Mouse (Mus musculus) hindbrain, embryonic 13.5 days (tissue): ENCODE measurements around the gene Cxcl16. TPM values are rescaled to one million over a fixed set of nuclear protein-coding genes. Genes with fewer than 3 reads are reported as not detected.
"Not testable (repeated sequence)": the region's sequence is repeated elsewhere in the genome, so short reads cannot be mapped to it uniquely, and the experiment has no call there.

ENCODE experiments used
- ATAC-seq: fragments of 200-750 bp; cut with Nextera tagmentation; 2 replicates; pipeline ENCODE4 v1.8.0; 2017; ENCODE audit warnings: moderate TSS enrichment; ENCODE audit not compliant: low FRiP score
- H3K27ac ChIP-seq: fragments of 300-500 bp; sonication (generic); 2 replicates; pipeline ENCODE4 v1.5.1; 2015; ENCODE audit warnings: inconsistent platforms, mild to moderate bottlenecking, moderate library complexity
- H3K27me3 ChIP-seq: fragments of 300-500 bp; sonication (generic); 2 replicates; pipeline ENCODE4 v1.6.1; 2015; ENCODE audit warnings: mild to moderate bottlenecking, inconsistent platforms
- H3K36me3 ChIP-seq: fragments of 300-500 bp; sonication (generic); 2 replicates; pipeline ENCODE4 v1.6.1; 2015; ENCODE audit warnings: mild to moderate bottlenecking, inconsistent platforms
- H3K4me1 ChIP-seq: fragments of 300-500 bp; sonication (generic); replicated peaks from 2 replicates; pipeline ENCODE4 v1.6.1; 2015; ENCODE audit warnings: inconsistent platforms
- H3K4me2 ChIP-seq: fragments of 300-500 bp; sonication (generic); 2 replicates; pipeline ENCODE4 v1.6.1; 2015; ENCODE audit warnings: inconsistent platforms, mild to moderate bottlenecking, moderate library complexity
- H3K4me3 ChIP-seq: fragments of 300-500 bp; sonication (generic); 2 replicates; pipeline ENCODE4 v1.5.1; 2015; ENCODE audit warnings: mild to moderate bottlenecking, inconsistent platforms
- H3K9ac ChIP-seq: fragments of 300-500 bp; sonication (generic); 2 replicates; pipeline ENCODE4 v1.6.1; 2015; ENCODE audit warnings: mild to moderate bottlenecking, inconsistent platforms
- H3K9me3 ChIP-seq: fragments of 300-500 bp; sonication (generic); 2 replicates; pipeline ENCODE4 v1.6.1; 2016; ENCODE audit warnings: inconsistent platforms
- WGBS: fragments of 180-500 bp; shearing (Covaris S2); methylation state at CpG from one replicate; pipeline ENCODE4 v1.1.7; 2015; 5-methylcytosine and 5-hydroxymethylcytosine counted together
- microRNA-seq: library from miRNA; unstranded; fragments of <30 nt; microRNA quantifications from one replicate; pipeline ENCODE4, GENCODE M21; 2016
- polyA plus RNA-seq: library from polyadenylated mRNA; unstranded; fragments of >200 nt; fragmentation: Nextera tagmentation; extraction: Ambion mirVana; gene quantifications from 2 replicates; pipeline ENCODE4 v1.2.1, GENCODE M21; 2015

Gene Cxcl16
- polyA plus RNA-seq, 1 experiment from 2014 or later = 4.6 TPM

- Histone ChIP-seq H3K9me3 (no peaks in the 10 kb centered on the region), H3K4me3 (peak within 1 kb of the TSS; percentile 73), H3K27me3 (no peaks in the 10 kb centered on the region), H3K27ac (peak within 1 kb of the TSS; percentile 96), H3K4me2 (peak within 1 kb of the TSS; percentile 77), H3K36me3 (peaks cover 22% of the 10 kb centered on the region), H3K9ac (peak within 1 kb of the TSS; percentile 94), H3K4me1 (peaks cover 36% of the 10 kb centered on the region)
- WGBS = under 1% methylated on average over 74 of the region's 75 CpGs
- peak; percentile 97 for ATAC-seq
These were observed 27.5 kb downstream of the Cxcl16 start, which contains the start of gene Arrb2 for GRCm38 (mm10) chr11:70432048-70432894. Gene Arrb2 (plus strand): TSS chr11:70432635.

DNA sequence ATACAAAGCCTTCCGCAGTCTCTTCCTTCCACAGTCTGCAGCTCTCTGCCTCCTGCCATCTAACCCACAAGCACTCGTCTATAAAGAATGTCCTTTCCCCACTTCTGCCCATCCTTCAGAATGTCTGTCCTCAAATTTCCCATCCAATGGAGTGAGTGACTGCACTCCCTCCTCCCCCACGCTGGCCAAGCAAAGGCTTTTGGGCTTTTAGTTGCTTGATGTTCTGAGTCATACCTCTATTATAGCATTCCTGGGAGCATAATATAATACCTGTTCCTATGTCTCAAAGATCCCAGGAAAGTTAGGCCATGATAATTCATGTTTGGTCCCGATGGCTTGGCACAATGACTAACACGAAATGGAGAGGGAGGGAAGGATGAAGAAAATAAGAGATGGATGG lies 28.2 kb downstream of the Cxcl16 start:
- H3K9ac ChIP-seq = peak overlapping the region; percentile 94
- H3K36me3 ChIP-seq = peaks cover 15% of the 10 kb centered on the region
- H3K4me2 ChIP-seq = peak overlapping the region; percentile 77
- H3K4me3 ChIP-seq = peak overlapping the region; percentile 73
- H3K9me3 ChIP-seq = no peaks in the 10 kb centered on the region
- ATAC-seq = no peak
- WGBS = 28% methylated on average over 5 of the region's 5 CpGs
- H3K27me3 ChIP-seq = no peaks in the 10 kb centered on the region
- H3K27ac ChIP-seq = peak overlapping the region; percentile 96
- peaks cover 36% of the 10 kb centered on the region for H3K4me1 ChIP-seq

DNA sequence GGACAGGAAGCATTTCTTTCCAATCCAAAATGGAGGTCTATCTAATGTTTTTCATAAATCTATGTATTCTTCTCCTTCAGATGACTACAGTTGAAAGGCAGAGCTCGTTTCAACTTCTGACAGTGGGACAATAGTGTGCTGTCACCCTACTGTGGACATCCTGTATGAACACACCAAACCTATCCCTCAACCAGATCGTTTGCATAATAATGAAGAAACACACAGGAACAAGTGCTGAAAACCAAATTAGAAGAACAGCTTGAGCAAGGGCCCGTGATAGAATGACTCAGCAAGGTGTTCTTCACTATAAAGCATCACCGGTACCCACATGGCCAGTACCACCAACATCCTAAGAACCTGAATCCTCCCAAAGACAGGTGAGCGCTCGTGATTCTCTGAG lies 33.2 kb downstream of the Cxcl16 start:
- H3K27me3 ChIP-seq, H3K4me1 ChIP-seq, H3K9ac ChIP-seq, H3K36me3 ChIP-seq, H3K4me3 ChIP-seq, H3K4me2 ChIP-seq, H3K27ac ChIP-seq, H3K9me3 ChIP-seq, ATAC-seq: not testable (repeated sequence)
- WGBS = 70% methylated on average over 6 of the region's 6 CpGs

DNA sequence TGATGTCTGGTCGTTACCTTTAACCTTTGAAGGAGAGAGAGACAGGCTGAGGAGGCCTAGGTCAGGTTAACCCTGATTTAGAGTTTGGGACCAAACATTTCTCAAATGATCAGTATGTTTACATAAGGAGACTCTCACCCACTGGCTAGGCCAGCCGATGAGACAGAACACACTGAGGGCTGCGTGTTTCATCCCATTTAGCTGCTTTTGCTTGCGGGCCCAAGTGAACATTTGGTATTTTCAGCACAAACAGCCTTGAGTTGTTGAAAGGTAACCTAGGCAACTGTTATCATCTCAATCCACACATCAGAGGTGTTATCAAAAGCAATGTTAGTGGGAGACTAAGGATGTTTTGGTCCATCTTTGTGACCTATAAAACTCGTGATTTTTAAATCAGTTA lies 40.3 kb downstream of the Cxcl16 start:
- no peak overlapping the region for H3K4me2 ChIP-seq
- 82% methylated on average over 5 of the region's 5 CpGs for WGBS
- no peaks in the 10 kb centered on the region for H3K9me3 ChIP-seq
- H3K9ac ChIP-seq = no peak overlapping the region
- no peaks in the 10 kb centered on the region for H3K36me3 ChIP-seq
- ATAC-seq = no peak
- H3K27ac ChIP-seq = no peak overlapping the region
- H3K4me3 ChIP-seq = no peak overlapping the region
- H3K27me3 ChIP-seq = no peaks in the 10 kb centered on the region
- no peaks in the 10 kb centered on the region for H3K4me1 ChIP-seq

GRCm38 (mm10) chr11:70418199-70418598 lies 41.6 kb downstream of the Cxcl16 start:
- H3K27me3 ChIP-seq = no peaks in the 10 kb centered on the region
- no peaks in the 10 kb centered on the region for H3K9me3 ChIP-seq
- ATAC-seq = no peak
- H3K4me1 ChIP-seq = no peaks in the 10 kb centered on the region
- H3K4me2 ChIP-seq = no peak overlapping the region
- H3K9ac ChIP-seq = no peak overlapping the region
- H3K27ac ChIP-seq = no peak overlapping the region
- no peak overlapping the region for H3K4me3 ChIP-seq
- 65% methylated on average over 4 of the region's 4 CpGs for WGBS
- no peaks in the 10 kb centered on the region for H3K36me3 ChIP-seq

DNA sequence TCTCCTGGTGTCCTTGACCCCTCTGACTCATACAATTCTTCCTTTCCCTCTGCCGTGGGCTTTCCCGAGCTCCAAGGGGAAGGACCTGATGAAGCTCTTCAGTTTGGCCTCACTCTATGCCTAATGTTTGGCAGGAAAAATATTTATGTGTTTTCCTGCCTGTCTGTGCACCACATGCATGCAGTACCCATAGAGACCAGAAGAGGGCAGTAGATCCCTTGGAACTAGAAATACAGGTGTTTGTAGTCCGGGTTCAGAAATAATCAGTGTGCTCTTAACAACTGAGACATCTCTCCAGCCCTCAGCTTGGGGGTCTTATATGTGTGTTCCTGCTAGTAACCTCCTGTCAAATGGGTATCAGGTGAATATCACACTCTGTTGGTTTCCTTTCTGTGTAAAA lies 45.8 kb downstream of the Cxcl16 start:
- H3K27ac ChIP-seq = no peak overlapping the region
- no peaks in the 10 kb centered on the region for H3K36me3 ChIP-seq
- peaks cover 5% of the 10 kb centered on the region; the same call in 1 of the 2 replicates for H3K27me3 ChIP-seq
- WGBS = 6% methylated on average over 3 of the region's 3 CpGs
- no peak overlapping the region for H3K4me2 ChIP-seq
- H3K9ac ChIP-seq = no peak overlapping the region
- H3K9me3 ChIP-seq = no peaks in the 10 kb centered on the region
- no peak overlapping the region for H3K4me3 ChIP-seq
- H3K4me1 ChIP-seq = peaks cover 4% of the 10 kb centered on the region
- ATAC-seq = no peak

DNA sequence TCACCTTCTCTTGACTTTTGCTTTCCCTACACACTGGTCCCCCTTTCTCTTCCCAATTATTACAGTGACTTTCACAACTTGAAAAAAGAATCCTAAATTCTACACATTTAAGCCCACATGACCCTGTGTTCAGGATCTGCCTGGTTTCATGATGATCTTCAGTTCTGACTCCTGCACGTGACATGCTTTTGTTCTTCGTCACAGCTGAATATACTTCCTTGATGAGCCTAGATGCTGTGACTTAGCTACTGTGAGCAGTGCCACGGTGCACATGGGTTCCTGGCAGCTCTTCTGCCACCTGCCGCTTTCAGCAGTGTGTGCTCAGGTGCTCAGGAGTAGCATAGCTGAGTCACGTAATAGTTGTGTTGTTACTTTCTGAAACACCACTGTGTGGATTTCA lies 47.2 kb downstream of the Cxcl16 start:
- no peaks in the 10 kb centered on the region for H3K36me3 ChIP-seq
- H3K9ac ChIP-seq = no peak overlapping the region
- H3K4me2 ChIP-seq = no peak overlapping the region
- peaks cover 18% of the 10 kb centered on the region for H3K4me1 ChIP-seq
- H3K27me3 ChIP-seq = peaks cover 5% of the 10 kb centered on the region; the same call in 1 of the 2 replicates
- WGBS = 78% methylated on average over 5 of the region's 5 CpGs
- H3K4me3 ChIP-seq = no peak overlapping the region
- H3K27ac ChIP-seq = no peak overlapping the region
- no peak for ATAC-seq
- no peaks in the 10 kb centered on the region for H3K9me3 ChIP-seq

DNA sequence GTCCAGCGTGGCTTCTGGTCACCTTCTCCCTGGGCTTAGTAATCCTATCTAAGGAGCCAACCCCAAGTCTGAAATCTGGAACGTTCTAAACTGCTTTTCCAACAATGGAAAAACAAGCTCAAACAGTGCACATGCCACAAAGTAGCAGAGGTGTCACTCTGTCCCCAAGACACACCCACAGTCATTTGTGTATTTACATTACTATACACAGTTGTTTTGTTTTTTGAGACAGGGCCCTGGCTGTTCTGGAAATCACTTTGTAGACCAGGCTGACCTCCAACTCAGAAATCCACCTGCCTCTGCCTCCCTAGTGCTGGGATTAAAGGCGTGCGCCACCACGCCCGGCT lies 49.5 kb downstream of the Cxcl16 start:
- Histone ChIP-seq H3K4me2 (peak overlapping the region; percentile 82), H3K9me3 (no peaks in the 10 kb centered on the region), H3K9ac (peak overlapping the region; percentile 99), H3K27ac (peak overlapping the region; percentile 83), H3K4me1 (peaks cover 23% of the 10 kb centered on the region), H3K27me3 (peaks cover 5% of the 10 kb centered on the region; the same call in 1 of the 2 replicates), H3K4me3 (peak overlapping the region; percentile 98), H3K36me3 (peaks cover 6% of the 10 kb centered on the region)
- no peak for ATAC-seq
- WGBS = 65% methylated on average over 6 of the region's 6 CpGs

- Histone ChIP-seq H3K9ac (peak within 1 kb of the TSS; percentile 99), H3K9me3 (no peaks in the 10 kb centered on the region), H3K27ac (peak within 1 kb of the TSS; percentile 83), H3K4me3 (peak within 1 kb of the TSS; percentile 98), H3K4me1 (peaks cover 23% of the 10 kb centered on the region), H3K36me3 (peaks cover 9% of the 10 kb centered on the region), H3K27me3 (peaks cover 5% of the 10 kb centered on the region; the same call in 1 of the 2 replicates), H3K4me2 (peak within 1 kb of the TSS; percentile 82)
- under 1% methylated on average over 59 of the region's 59 CpGs for WGBS
- peak; percentile 99 for ATAC-seq
These were observed 50.0 kb downstream of the Cxcl16 start, which contains the start of gene Pelp1 for GRCm38 (mm10) chr11:70409594-70410296. Gene Pelp1 (minus strand): TSS chr11:70410031.

Small RNA genes lying within 50 kb of the gene (microRNA-seq; reads per million reads assigned to microRNA genes)
- gene Mir7115 = not detected

Other genes with a start within 250 kb of the Cxcl16 start
- 3.1 and 4.6 TPM in 2 replicates for gene Slc16a11, start 247.2 kb downstream of the Cxcl16 start, polyA plus RNA-seq
- gene Slc16a13, start 238.9 kb downstream of the Cxcl16 start, polyA plus RNA-seq = 16.1 and 18.1 TPM in 2 replicates
- 5.0 and 5.5 TPM in 2 replicates for gene Bcl6b, start 230.2 kb downstream of the Cxcl16 start, polyA plus RNA-seq
- 193 and 201 TPM in 2 replicates for gene 0610010K14Rik, start 222.1 kb downstream of the Cxcl16 start, polyA plus RNA-seq
- gene Gm21988, start 220.2 kb downstream of the Cxcl16 start, polyA plus RNA-seq = 12.4 and 14.7 TPM in 2 replicates
- 340 and 342 TPM in 2 replicates for gene Rnasek, start 220.1 kb downstream of the Cxcl16 start, polyA plus RNA-seq
- 2.1 and 2.8 TPM in 2 replicates for gene Alox12, start 204.6 kb downstream of the Cxcl16 start, polyA plus RNA-seq
- not detected in 2 replicates for gene Alox12e, start 137.4 kb downstream of the Cxcl16 start, polyA plus RNA-seq
- 0.10 TPM in 1 of 2 replicates, not detected in the other for gene Alox15, start 108.0 kb downstream of the Cxcl16 start, polyA plus RNA-seq
- 33.3 and 33.6 TPM in 2 replicates for gene Pelp1, start 50.0 kb downstream of the Cxcl16 start, polyA plus RNA-seq
- 47.6 and 50.2 TPM in 2 replicates for gene Arrb2, start 27.3 kb downstream of the Cxcl16 start, polyA plus RNA-seq
- 43.2 and 45.5 TPM in 2 replicates for gene Med11, start 8.1 kb downstream of the Cxcl16 start, polyA plus RNA-seq
- 0.45 and 0.98 TPM in 2 replicates for gene Zmynd15, start 551 bp downstream of the Cxcl16 start, polyA plus RNA-seq
- gene Tm4sf5, start 45.3 kb upstream of the Cxcl16 start, polyA plus RNA-seq = 0.83 and 2.3 TPM in 2 replicates
- gene Vmo1, start 54.6 kb upstream of the Cxcl16 start, polyA plus RNA-seq = 0.31 TPM in 1 of 2 replicates, not detected in the other
- gene Gltpd2, start 59.2 kb upstream of the Cxcl16 start, polyA plus RNA-seq = 0.25 and 0.29 TPM in 2 replicates
- gene Psmb6, start 65.4 kb upstream of the Cxcl16 start, polyA plus RNA-seq = 802 and 803 TPM in 2 replicates
- gene Gm40193, start 73.0 kb upstream of the Cxcl16 start, polyA plus RNA-seq = not detected in 2 replicates
- 9.0 and 10.1 TPM in 2 replicates for gene Pld2, start 80.1 kb upstream of the Cxcl16 start, polyA plus RNA-seq
- gene Mink1, start 102.9 kb upstream of the Cxcl16 start, polyA plus RNA-seq = 14.2 and 15.3 TPM in 2 replicates
- not detected in 2 replicates for gene 4930544D05Rik, start 155.9 kb upstream of the Cxcl16 start, polyA plus RNA-seq
- gene Chrne, start 159.2 kb upstream of the Cxcl16 start, polyA plus RNA-seq = not detected in 2 replicates
- gene Gp1ba, start 179.1 kb upstream of the Cxcl16 start, polyA plus RNA-seq = 0.16 and 0.21 TPM in 2 replicates
- 109 TPM in 2 replicates for gene Rnf167, start 187.3 kb upstream of the Cxcl16 start, polyA plus RNA-seq
- gene Slc25a11, start 187.5 kb upstream of the Cxcl16 start, polyA plus RNA-seq = 159 and 173 TPM in 2 replicates
- 851 and 865 TPM in 2 replicates for gene Pfn1, start 194.7 kb upstream of the Cxcl16 start, polyA plus RNA-seq
- 7.1 and 9.2 TPM in 2 replicates for gene Eno3, start 197.2 kb upstream of the Cxcl16 start, polyA plus RNA-seq
- 162 and 169 TPM in 2 replicates for gene Spag7, start 209.4 kb upstream of the Cxcl16 start, polyA plus RNA-seq
- gene Camta2, start 228.1 kb upstream of the Cxcl16 start, polyA plus RNA-seq = 15.2 and 15.3 TPM in 2 replicates
- 1.6 TPM in 2 replicates for gene Inca1, start 240.2 kb upstream of the Cxcl16 start, polyA plus RNA-seq
- 1.5 and 1.7 TPM in 2 replicates for gene Kif1c, start 240.6 kb upstream of the Cxcl16 start, polyA plus RNA-seq